Mouse (Mus musculus) intestine, postnatal 0 days (tissue): ENCODE results near the gene Kdm7a. TPM values are rescaled to one million over a fixed set of nuclear protein-coding genes. Genes with fewer than 3 reads are reported as not detected.
A peak's percentile ranks its signal among the peaks of the same experiment; 100 is the strongest.

ENCODE experiments used
- ATAC-seq: fragments of 200-750 bp; cut with Nextera tagmentation; 2 replicates; pipeline ENCODE4 v1.8.0; 2017; ENCODE audit warnings: mild to moderate bottlenecking, moderate TSS enrichment, moderate library complexity
- H3K27ac ChIP-seq: fragments of 300-500 bp; sonication (generic); 2 replicates; pipeline ENCODE4 v1.5.1; 2014; ENCODE audit warnings: mild to moderate bottlenecking, low read depth, low read length, moderate library complexity
- H3K27me3 ChIP-seq: fragments of 300-500 bp; sonication (generic); replicated peaks from 2 replicates; pipeline ENCODE4 v1.6.1; 2014; ENCODE audit warnings: low read length, mixed read lengths; ENCODE audit not compliant: control insufficient read depth, insufficient read depth
- H3K36me3 ChIP-seq: fragments of 300-500 bp; sonication (generic); 2 replicates; pipeline ENCODE4 v1.6.1; 2014; ENCODE audit warnings: mild to moderate bottlenecking, moderate library complexity; ENCODE audit not compliant: control insufficient read depth, insufficient read depth
- H3K4me1 ChIP-seq: fragments of 300-500 bp; sonication (generic); replicated peaks from 2 replicates; pipeline ENCODE4 v1.6.1; 2014; ENCODE audit warnings: antibody characterized with exemption, low read length, mixed read lengths; ENCODE audit not compliant: control insufficient read depth, insufficient read depth
- H3K4me2 ChIP-seq: fragments of 300-500 bp; sonication (generic); replicated peaks from 2 replicates; pipeline ENCODE4 v1.6.1; 2014; ENCODE audit warnings: low read depth, mild to moderate bottlenecking, moderate library complexity
- H3K4me3 ChIP-seq: fragments of 300-500 bp; sonication (generic); 2 replicates; pipeline ENCODE4 v1.5.1; 2014; ENCODE audit warnings: low read depth, low read length
- H3K9ac ChIP-seq: fragments of 300-500 bp; sonication (generic); 2 replicates; pipeline ENCODE4 v1.6.1; 2014; ENCODE audit warnings: mild to moderate bottlenecking, low read depth, low read length
- H3K9me3 ChIP-seq: fragments of 300-500 bp; sonication (generic); 2 replicates; pipeline ENCODE4 v1.6.1; 2016; ENCODE audit warnings: mixed run types; ENCODE audit not compliant: control insufficient read depth
- CTCF ChIP-seq: sonication (generic); IDR thresholded peaks from 2 replicates; pipeline ENCODE4 v1.5.1; 2016; ENCODE audit warnings: low read depth, mild to moderate bottlenecking, control low read depth, antibody characterized with exemption, moderate library complexity
- WGBS: fragments of 180-500 bp; shearing (Covaris S2); extraction: QIAGEN DNeasy Blood & Tissue Kit; methylation state at CpG from one replicate; pipeline ENCODE4 v1.1.7; 2014; 5-methylcytosine and 5-hydroxymethylcytosine counted together
- polyA plus RNA-seq: library from polyadenylated mRNA; unstranded; fragments of >200 nt; fragmentation: Nextera tagmentation; extraction: Ambion mirVana; gene quantifications from 2 replicates; pipeline ENCODE4 v1.2.1, GENCODE M21; 2015

The Kdm7a gene
- polyA plus RNA-seq, 1 experiment from 2014 or later: 2.3 TPM

DNA sequence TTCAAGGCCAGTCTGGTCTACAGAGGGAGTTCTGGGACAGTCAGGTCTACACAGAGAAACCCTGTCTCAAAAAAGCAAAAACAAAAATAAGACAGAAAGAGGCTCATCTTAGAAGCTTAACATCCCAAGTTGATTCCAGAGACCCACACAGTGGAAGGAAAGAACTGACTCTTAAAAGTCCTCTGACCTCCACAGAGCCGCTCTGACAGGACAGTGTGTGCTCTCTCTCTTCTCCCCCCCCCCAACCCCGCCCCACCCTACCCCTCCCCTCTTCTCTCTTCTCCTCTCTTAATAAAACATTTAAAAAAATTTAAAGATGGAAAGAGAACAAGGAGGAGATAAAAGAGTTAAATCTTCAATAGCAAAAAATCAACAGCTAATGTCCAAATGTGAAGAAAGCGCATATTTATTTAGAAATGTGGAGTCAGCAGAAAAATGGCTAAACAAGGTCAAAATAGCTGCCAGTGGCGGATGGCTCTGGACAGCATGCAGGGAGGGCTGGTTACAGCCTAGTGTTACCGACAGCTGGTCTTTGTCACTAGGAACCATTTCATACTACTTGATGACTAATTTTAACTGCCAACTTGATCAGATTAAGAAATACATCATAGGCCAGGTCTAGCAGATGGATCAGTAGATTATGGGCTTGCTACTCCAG is 8.5 kb upstream of the Kdm7a start:
- 64% methylated on average over 5 of the region's 5 CpGs for WGBS
- no peak for ATAC-seq
- H3K9me3 ChIP-seq: no peaks in the 10 kb centered on the region
- no peaks in the 10 kb centered on the region for H3K27me3 ChIP-seq
- H3K4me2 ChIP-seq: no peak overlapping the region
- no peaks in the 10 kb centered on the region for H3K4me1 ChIP-seq
- H3K36me3 ChIP-seq: no peaks in the 10 kb centered on the region
- no peak overlapping the region for H3K4me3 ChIP-seq
- H3K27ac ChIP-seq: no peak overlapping the region
- no peak overlapping the region for H3K9ac ChIP-seq
- TF ChIP-seq CTCF: no peak

DNA sequence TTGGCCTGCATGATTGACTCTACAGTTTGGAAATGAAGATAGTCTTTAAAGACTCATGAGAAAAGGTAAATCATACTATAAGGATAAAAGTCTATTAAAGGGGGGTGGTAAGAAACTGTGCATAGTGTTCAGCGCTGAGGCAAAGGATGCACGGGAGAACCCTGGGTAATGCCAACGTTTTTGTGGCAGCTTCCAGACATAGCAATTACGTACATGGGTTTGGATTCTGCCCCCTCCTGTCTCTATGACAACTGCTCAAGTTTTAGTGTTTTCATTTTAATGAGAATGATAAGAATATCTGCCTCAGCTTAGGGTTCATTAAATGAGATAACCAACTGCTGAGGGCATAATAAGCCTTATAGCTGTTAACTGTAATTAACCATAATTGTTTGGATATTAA is 3.1 kb upstream of the Kdm7a start:
- Histone ChIP-seq H3K27me3 (no peaks in the 10 kb centered on the region), H3K9me3 (no peaks in the 10 kb centered on the region), H3K4me1 (no peaks in the 10 kb centered on the region), H3K9ac (no peak overlapping the region), H3K36me3 (no peaks in the 10 kb centered on the region), H3K4me2 (no peak overlapping the region), H3K27ac (no peak overlapping the region), H3K4me3 (no peak overlapping the region)
- no peak for TF ChIP-seq CTCF
- ATAC-seq: no peak
- WGBS: 80% methylated on average over 4 of the region's 4 CpGs

DNA sequence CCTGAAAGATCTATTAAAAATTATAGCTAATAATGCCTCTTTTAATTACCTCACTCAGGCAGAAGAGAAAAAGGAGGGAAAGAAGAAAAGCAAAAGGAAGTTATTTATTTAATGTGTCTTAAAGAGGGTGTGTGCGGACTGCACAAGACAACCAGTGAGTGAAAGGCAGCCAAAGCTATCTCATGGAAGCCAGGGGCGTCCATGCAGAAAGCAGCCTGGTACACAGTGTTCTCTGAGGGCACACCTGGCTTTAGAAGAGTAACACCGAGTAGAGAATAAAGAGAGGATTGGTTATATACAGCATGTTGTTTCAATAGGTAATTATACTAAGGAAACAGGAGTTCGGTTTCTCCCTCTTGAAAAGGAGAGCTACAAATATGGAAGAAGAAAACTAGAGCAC is 1.6 kb upstream of the Kdm7a start:
- no peak for ATAC-seq
- Histone ChIP-seq H3K4me3 (no peak overlapping the region), H3K9ac (no peak overlapping the region), H3K9me3 (no peaks in the 10 kb centered on the region), H3K27ac (no peak overlapping the region), H3K36me3 (no peaks in the 10 kb centered on the region), H3K27me3 (no peaks in the 10 kb centered on the region), H3K4me1 (no peaks in the 10 kb centered on the region), H3K4me2 (no peak overlapping the region)
- WGBS: 80% methylated on average over 4 of the region's 4 CpGs
- no peak for TF ChIP-seq CTCF

DNA sequence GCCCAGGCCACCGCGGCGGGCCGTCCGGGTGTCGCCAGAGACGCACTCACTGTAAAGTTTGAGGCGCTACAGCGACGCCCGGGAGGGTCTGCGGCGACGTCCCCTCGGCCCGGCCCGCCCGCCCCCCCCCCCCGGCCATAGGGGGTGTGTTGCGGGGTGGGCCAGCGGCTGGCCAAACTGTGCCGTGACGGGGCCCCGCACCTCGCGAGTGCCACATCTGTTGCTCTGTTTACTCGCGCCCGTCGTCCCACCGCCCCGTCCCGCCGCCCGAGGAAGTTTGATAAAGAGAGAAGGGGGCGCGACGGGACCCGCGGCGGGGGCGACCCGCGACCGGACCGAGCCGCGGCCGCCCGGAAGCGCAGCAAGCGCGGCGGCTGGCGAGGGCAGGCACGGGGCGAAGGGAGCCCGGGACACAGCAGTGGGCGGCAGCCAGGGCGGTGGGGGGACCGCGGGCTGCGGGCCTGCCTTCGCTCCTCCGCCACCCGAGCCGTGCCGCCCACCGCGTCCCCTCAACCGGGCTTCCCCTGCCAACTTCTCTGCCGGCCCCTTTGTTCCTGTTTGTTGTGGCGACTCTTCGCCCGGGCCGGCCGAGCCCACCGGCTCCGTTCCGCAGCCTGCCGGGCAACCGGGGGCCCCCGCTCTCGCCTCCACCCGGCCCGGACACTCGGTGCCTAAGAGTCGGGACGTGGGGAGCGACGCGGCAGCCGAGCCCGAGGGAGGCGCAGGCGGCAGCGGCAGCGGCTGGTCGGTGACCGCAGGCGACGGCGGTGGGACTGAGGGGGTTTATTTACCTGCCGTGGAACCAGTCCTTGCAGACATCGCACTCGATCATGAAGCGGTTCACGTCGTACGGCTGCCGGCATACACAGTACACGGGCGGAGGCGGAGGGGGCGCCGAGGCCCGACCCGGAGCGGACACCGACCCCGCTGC is 674 bp downstream of the Kdm7a start:
- peak overlapping the region; percentile 85 for H3K4me2 ChIP-seq
- H3K36me3 ChIP-seq: no peaks in the 10 kb centered on the region
- no peak for TF ChIP-seq CTCF
- ATAC-seq: peak; percentile 27
- H3K4me3 ChIP-seq: peak overlapping the region; percentile 81
- H3K9me3 ChIP-seq: no peaks in the 10 kb centered on the region
- under 1% methylated on average over 97 of the region's 121 CpGs for WGBS
- H3K27ac ChIP-seq: peak overlapping the region; percentile 98
- H3K4me1 ChIP-seq: no peaks in the 10 kb centered on the region
- peak overlapping the region; percentile 98 for H3K9ac ChIP-seq
- H3K27me3 ChIP-seq: no peaks in the 10 kb centered on the region

DNA sequence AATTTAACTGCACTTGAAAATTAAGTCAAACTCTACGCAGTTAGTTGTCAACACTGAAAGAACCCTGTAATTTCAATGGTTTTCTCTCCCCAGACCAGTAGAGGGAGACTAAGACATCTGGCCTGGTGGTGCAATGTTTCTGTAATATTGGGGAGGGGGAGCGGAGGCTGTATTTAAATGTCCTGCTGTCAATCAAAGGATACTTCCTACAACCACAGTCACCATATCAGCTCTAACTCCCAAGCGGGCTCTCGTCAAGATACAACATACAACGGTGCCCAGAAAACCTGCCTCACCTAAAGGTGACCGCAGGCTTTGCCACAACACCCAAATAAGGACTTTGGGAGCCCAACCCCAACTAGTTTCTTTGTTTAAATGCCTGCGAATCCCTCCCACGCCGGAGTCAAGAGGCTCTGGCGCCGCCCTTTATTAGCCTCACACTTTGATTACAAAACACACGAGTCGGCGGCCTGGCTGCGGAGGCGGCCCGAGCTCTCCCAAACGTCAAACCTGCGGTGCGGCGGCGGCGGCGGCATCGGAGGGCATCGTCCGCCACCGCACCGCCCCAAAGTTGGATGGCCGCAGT is 1.4 kb downstream of the Kdm7a start:
- no peaks in the 10 kb centered on the region for H3K27me3 ChIP-seq
- peak overlapping the region; percentile 98 for H3K9ac ChIP-seq
- no peaks in the 10 kb centered on the region for H3K36me3 ChIP-seq
- H3K4me1 ChIP-seq: no peaks in the 10 kb centered on the region
- ATAC-seq: peak; percentile 45
- H3K9me3 ChIP-seq: no peaks in the 10 kb centered on the region
- peak overlapping the region; percentile 81 for H3K4me3 ChIP-seq
- peak; percentile 86 for TF ChIP-seq CTCF
- H3K27ac ChIP-seq: peak overlapping the region; percentile 98
- under 1% methylated on average over 30 of the region's 30 CpGs for WGBS
- peak overlapping the region; percentile 85 for H3K4me2 ChIP-seq

DNA sequence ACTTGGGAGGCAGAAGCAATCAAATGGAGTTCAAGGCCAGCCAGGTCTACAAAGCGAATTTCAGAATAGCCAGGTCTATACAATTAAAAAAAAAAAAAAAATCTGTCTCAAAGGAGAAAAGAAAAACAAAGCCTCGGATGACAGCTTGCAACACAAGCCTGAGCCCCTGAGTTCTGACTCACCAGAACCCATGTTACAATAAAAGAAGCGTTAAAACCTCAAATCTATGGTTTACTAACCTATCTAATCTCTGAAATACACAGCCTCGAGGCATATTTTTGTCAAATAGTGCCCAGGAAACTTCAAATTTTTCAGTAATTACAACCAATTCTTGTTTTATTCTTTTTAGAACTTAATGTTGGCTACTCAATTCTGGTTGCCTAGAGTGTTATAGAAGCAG is 2.1 kb downstream of the Kdm7a start:
- Histone ChIP-seq H3K4me3 (peak overlapping the region; percentile 81; the same call in 1 of the 2 replicates), H3K9ac (no peak overlapping the region), H3K9me3 (no peaks in the 10 kb centered on the region), H3K4me1 (no peaks in the 10 kb centered on the region), H3K27ac (no peak overlapping the region), H3K36me3 (no peaks in the 10 kb centered on the region), H3K4me2 (peak overlapping the region; percentile 85; the same call in 1 of the 2 replicates), H3K27me3 (no peaks in the 10 kb centered on the region)
- 54% methylated on average over 4 of the region's 4 CpGs for WGBS
- TF ChIP-seq CTCF: no peak
- no peak for ATAC-seq
